Mouse (Mus musculus) liver, embryonic 11.5 days (tissue): ENCODE results near the gene B4galt4. TPM values are rescaled to one million over a fixed set of nuclear protein-coding genes. Genes with fewer than 3 reads are reported as not detected.

ENCODE experiments used
- ATAC-seq: fragments of 200-750 bp; cut with Nextera tagmentation; replicated peaks from 2 replicates; pipeline ENCODE4 v1.8.0; 2017; ENCODE audit warnings: moderate number of reproducible peaks, mild to moderate bottlenecking, moderate TSS enrichment, moderate library complexity; ENCODE audit not compliant: low FRiP score
- DNase-seq: peaks from one replicate; pipeline ENCODE4 v3.0.0-alpha.2; 2017; ENCODE audit warnings: low spot score
- H3K27ac ChIP-seq: fragments of 300-500 bp; sonication (generic); 2 replicates; pipeline ENCODE4 v1.5.1; 2014; ENCODE audit warnings: mild to moderate bottlenecking, low read depth, low read length, control low read depth
- H3K27me3 ChIP-seq: fragments of 300-500 bp; sonication (generic); replicated peaks from 2 replicates; pipeline ENCODE4 v1.6.1; 2014; ENCODE audit warnings: low read length, mixed read lengths; ENCODE audit not compliant: control insufficient read depth, insufficient read depth
- H3K36me3 ChIP-seq: fragments of 300-500 bp; sonication (generic); 2 replicates; pipeline ENCODE4 v1.6.1; 2014; ENCODE audit warnings: mild to moderate bottlenecking, low read length, moderate library complexity, mixed read lengths; ENCODE audit not compliant: control insufficient read depth, insufficient read depth
- H3K4me1 ChIP-seq: fragments of 300-500 bp; sonication (generic); replicated peaks from 2 replicates; pipeline ENCODE4 v1.6.1; 2014; ENCODE audit warnings: low read length, mixed read lengths; ENCODE audit not compliant: control insufficient read depth, insufficient read depth
- H3K4me2 ChIP-seq: fragments of 300-500 bp; sonication (generic); 2 replicates; pipeline ENCODE4 v1.6.1; 2014; ENCODE audit warnings: mild to moderate bottlenecking, control low read depth, moderate library complexity
- H3K4me3 ChIP-seq: fragments of 300-500 bp; sonication (generic); 2 replicates; pipeline ENCODE4 v1.5.1; 2014; ENCODE audit warnings: low read depth, low read length, control low read depth
- H3K9ac ChIP-seq: fragments of 300-500 bp; sonication (generic); 2 replicates; pipeline ENCODE4 v1.6.1; 2014; ENCODE audit warnings: low read depth, low read length, control low read depth
- H3K9me3 ChIP-seq: fragments of 300-500 bp; sonication (generic); 2 replicates; pipeline ENCODE4 v1.6.1; 2016; ENCODE audit warnings: low read length, inconsistent platforms, mixed read lengths; ENCODE audit not compliant: control insufficient read depth
- WGBS: fragments of 180-500 bp; shearing (Covaris S2); extraction: QIAGEN DNeasy Blood & Tissue Kit; methylation state at CpG from one replicate; pipeline ENCODE4 v1.1.7; 2014; 5-methylcytosine and 5-hydroxymethylcytosine counted together
- polyA plus RNA-seq: library from polyadenylated mRNA; unstranded; fragments of >200 nt; fragmentation: Nextera tagmentation; extraction: Ambion mirVana; gene quantifications from 2 replicates; pipeline ENCODE4 v1.2.1, GENCODE M21; 2014

B4galt4 gene
- polyA plus RNA-seq, 1 experiment from 2014 or later: 9.6 TPM

DNA sequence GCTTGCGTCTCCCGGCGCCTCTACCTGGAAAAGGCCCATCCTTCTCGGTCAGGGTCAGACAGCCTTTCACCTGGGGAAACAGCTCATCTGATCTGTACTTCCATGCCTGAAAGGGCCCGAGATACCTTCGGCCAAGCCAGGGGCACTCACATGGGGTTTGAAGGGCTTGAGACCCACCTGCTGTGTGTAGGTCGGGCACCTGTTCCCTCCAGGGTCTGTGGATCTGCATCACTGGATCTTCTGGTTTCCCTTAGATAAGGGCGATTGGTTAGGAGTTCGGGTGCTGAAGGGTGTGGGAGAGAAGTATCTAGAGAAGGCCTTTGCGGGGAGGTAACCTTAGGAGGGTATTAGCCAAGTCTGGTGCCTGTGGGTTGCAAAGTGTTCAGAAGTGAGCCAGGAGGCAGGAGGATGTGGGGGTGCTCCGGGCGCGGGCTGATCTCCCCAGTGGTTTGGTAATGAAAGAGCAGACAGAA lies 631 bp downstream of the B4galt4 start:
- Histone ChIP-seq H3K9ac (peak overlapping the region; percentile 48), H3K9me3 (no peaks in the 10 kb centered on the region), H3K27me3 (peaks cover 44% of the 10 kb centered on the region), H3K4me3 (peak overlapping the region; percentile 66), H3K4me1 (peaks cover 5% of the 10 kb centered on the region; the same call in 1 of the 2 replicates), H3K4me2 (peak overlapping the region; percentile 80), H3K36me3 (no peaks in the 10 kb centered on the region), H3K27ac (peak overlapping the region; percentile 64)
- DNase-seq (peak; percentile 59), ATAC-seq (peak; percentile 29)
- WGBS: under 1% methylated on average over 13 of the region's 13 CpGs

GRCm38 (mm10) chr16:38743941-38744673 lies 2.0 kb downstream of the B4galt4 start:
- H3K27me3 ChIP-seq: peaks cover 44% of the 10 kb centered on the region
- H3K4me1 ChIP-seq: peaks cover 5% of the 10 kb centered on the region; the same call in 1 of the 2 replicates
- ATAC-seq: no peak

GRCm38 (mm10) chr16:38750803-38751202 lies 8.7 kb downstream of the B4galt4 start:
- DNase-seq: no peak
- no peaks in the 10 kb centered on the region for H3K36me3 ChIP-seq
- H3K4me2 ChIP-seq: no peak overlapping the region
- H3K27me3 ChIP-seq: peaks cover 35% of the 10 kb centered on the region
- H3K27ac ChIP-seq: no peak overlapping the region
- H3K4me1 ChIP-seq: no peaks in the 10 kb centered on the region; the same call in none of the 2 replicates
- ATAC-seq: no peak
- 77% methylated on average over 6 of the region's 6 CpGs for WGBS
- H3K9me3 ChIP-seq: no peaks in the 10 kb centered on the region
- H3K4me3 ChIP-seq: no peak overlapping the region
- no peak overlapping the region for H3K9ac ChIP-seq

More at GRCm38 (mm10) chr16:38743941-38744673, 2.0 kb downstream of the B4galt4 start:
- Histone ChIP-seq H3K27ac (no peak overlapping the region), H3K9me3 (no peaks in the 10 kb centered on the region), H3K36me3 (no peaks in the 10 kb centered on the region), H3K4me3 (no peak overlapping the region), H3K9ac (no peak overlapping the region), H3K4me2 (no peak overlapping the region)
- 82% methylated on average over 10 of the region's 10 CpGs for WGBS
- no peak for DNase-seq

DNA sequence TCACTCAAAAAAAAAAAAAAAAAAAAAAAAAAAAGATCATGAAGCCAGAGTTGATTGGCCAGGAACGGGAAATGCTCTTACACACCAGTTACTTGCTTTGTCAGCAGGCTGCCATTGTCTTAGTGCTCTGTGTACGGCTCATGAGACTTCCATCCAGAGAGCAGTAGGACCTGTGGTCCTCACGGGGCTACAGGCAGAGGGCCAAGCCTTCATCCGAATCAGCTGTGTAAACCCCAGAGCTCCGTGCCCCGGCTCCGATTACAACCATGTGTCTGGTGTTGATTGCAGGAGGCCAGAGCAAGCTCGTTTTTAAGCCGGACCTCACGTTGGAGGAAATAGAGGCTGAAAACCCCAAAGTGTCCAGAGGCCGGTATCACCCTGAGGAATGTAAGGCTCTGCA lies 11.6 kb downstream of the B4galt4 start:
- peaks cover 35% of the 10 kb centered on the region for H3K27me3 ChIP-seq
- no peaks in the 10 kb centered on the region for H3K9me3 ChIP-seq
- no peaks in the 10 kb centered on the region for H3K36me3 ChIP-seq
- H3K4me1 ChIP-seq: peaks cover 9% of the 10 kb centered on the region
- no peak overlapping the region for H3K9ac ChIP-seq
- no peak overlapping the region; the same call in 1 of the 2 replicates for H3K4me2 ChIP-seq
- ATAC-seq (no peak), DNase-seq (no peak)
- WGBS: 65% methylated on average over 11 of the region's 11 CpGs
- H3K4me3 ChIP-seq: no peak overlapping the region
- no peak overlapping the region for H3K27ac ChIP-seq

GRCm38 (mm10) chr16:38755452-38756176 lies 13.6 kb downstream of the B4galt4 start:
- WGBS: 31% methylated on average over 7 of the region's 7 CpGs
- DNase-seq (no peak), ATAC-seq (peak; percentile 93)
- Histone ChIP-seq H3K27me3 (peaks cover 30% of the 10 kb centered on the region), H3K36me3 (no peaks in the 10 kb centered on the region), H3K4me2 (peak overlapping the region; percentile 2; the same call in 1 of the 2 replicates), H3K4me3 (no peak overlapping the region), H3K27ac (peak overlapping the region; percentile 5; the same call in 1 of the 2 replicates), H3K9ac (no peak overlapping the region), H3K4me1 (peaks cover 9% of the 10 kb centered on the region), H3K9me3 (no peaks in the 10 kb centered on the region)

GRCm38 (mm10) chr16:38756177-38756503 lies 14.1 kb downstream of the B4galt4 start:
- no peaks in the 10 kb centered on the region for H3K36me3 ChIP-seq
- H3K4me1 ChIP-seq: peaks cover 9% of the 10 kb centered on the region
- no peaks in the 10 kb centered on the region for H3K9me3 ChIP-seq
- H3K4me2 ChIP-seq: peak overlapping the region; percentile 2; the same call in 1 of the 2 replicates
- no peak overlapping the region for H3K9ac ChIP-seq
- ATAC-seq (no peak), DNase-seq (no peak)
- H3K27ac ChIP-seq: peak overlapping the region; percentile 5; the same call in 1 of the 2 replicates
- 47% methylated on average over 5 of the region's 5 CpGs for WGBS
- H3K4me3 ChIP-seq: no peak overlapping the region
- H3K27me3 ChIP-seq: peaks cover 25% of the 10 kb centered on the region

DNA sequence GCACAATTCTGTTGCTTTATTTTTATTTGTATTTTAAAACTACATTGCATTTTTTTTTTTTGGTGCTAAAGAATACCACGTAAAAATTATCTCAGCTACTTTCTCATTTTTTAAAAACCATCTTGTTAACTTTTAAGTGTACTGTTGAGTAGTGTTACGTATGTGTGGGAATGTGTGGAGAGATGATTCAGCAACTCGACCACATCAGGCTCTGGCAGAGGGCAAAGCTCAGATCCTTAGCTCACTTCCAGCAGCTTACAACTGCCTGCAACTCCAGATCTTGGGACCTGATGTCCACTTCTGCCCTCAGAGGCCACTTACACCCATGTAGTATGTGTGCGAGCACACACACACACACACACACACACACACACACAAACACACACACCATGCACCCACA lies 14.5 kb downstream of the B4galt4 start:
- no peak overlapping the region for H3K4me3 ChIP-seq
- H3K4me1 ChIP-seq: peaks cover 9% of the 10 kb centered on the region
- peaks cover 21% of the 10 kb centered on the region for H3K27me3 ChIP-seq
- no peak for DNase-seq
- WGBS: 62% methylated on average over 4 of the region's 4 CpGs
- no peak overlapping the region for H3K9ac ChIP-seq
- no peaks in the 10 kb centered on the region for H3K36me3 ChIP-seq
- H3K4me2 ChIP-seq: no peak overlapping the region
- no peak for ATAC-seq
- peak overlapping the region; percentile 5; the same call in 1 of the 2 replicates for H3K27ac ChIP-seq
- no peaks in the 10 kb centered on the region for H3K9me3 ChIP-seq

- Histone ChIP-seq H3K27me3 (peaks cover 13% of the 10 kb centered on the region), H3K27ac (no peak overlapping the region), H3K4me2 (no peak overlapping the region), H3K9me3 (no peaks in the 10 kb centered on the region), H3K4me1 (peaks cover 9% of the 10 kb centered on the region), H3K36me3 (no peaks in the 10 kb centered on the region), H3K4me3 (no peak overlapping the region), H3K9ac (no peak overlapping the region)
- ATAC-seq: no peak
- 93% methylated on average over 19 of the region's 19 CpGs for WGBS
- DNase-seq: no peak
Observed at GRCm38 (mm10) chr16:38757626-38758025, 15.6 kb downstream of the B4galt4 start.
